In genomic region chr6:34609892-34610829, GRCm38 (mm10) we compare ENCODE assay signal across 8 mouse cellular contexts. TPM values are rescaled to one million over a fixed set of nuclear protein-coding genes. Genes with fewer than 3 reads are reported as not detected.
A peak's percentile ranks its signal among the peaks of the same experiment; 100 is the strongest.
DNase-seq lines count a peak whose midpoint lies in the region; ATAC-seq and TF ChIP-seq lines count a peak whose summit lies in the region.

No protein-coding gene starts in this region.

- H3K27ac ChIP-seq in gastrocnemius, adult 2 months, result peak overlapping the region; percentile 79
- 0 out of 2 replicates have a peak overlapping the region, but pooled peaks have one; percentile 11 for H3K27ac ChIP-seq in hindbrain, postnatal 0 days
- H3K27ac ChIP-seq in liver, embryonic 14.5 days, result no peak overlapping the region

- no peak for TF ChIP-seq EP300 in liver, embryonic 14.5 days (IDR thresholded peaks at IDR 0.05; ENCODE audit: low read depth)

- H3K4me3 ChIP-seq in gastrocnemius, adult 2 months, result peak overlapping the region; percentile 63
- H3K4me3 ChIP-seq in hindbrain, postnatal 0 days (ENCODE audit: low read length), result no peak overlapping the region
- H3K4me3 ChIP-seq in liver, embryonic 14.5 days (ENCODE audit: insufficient read depth in 1 of 2, low read depth in 2 of 2, low read length in 2 of 2), result no peak overlapping the region

- intact Hi-C loops in gastrocnemius, adult 2 months (cut with DNase I), result loop anchor here (5.0 to 10.0 kb wide), 4 partner anchors 77 to 255 kb away; partner anchors contain the start of gene Tmem140

- no peaks in the 10 kb centered on the region for H3K36me3 ChIP-seq in hindbrain, postnatal 0 days (ENCODE audit: insufficient read depth, low read length)
- H3K36me3 ChIP-seq in liver, embryonic 14.5 days (replicated peaks; ENCODE audit: control insufficient read depth, insufficient read depth, low read depth), result no peaks in the 10 kb centered on the region

- TF ChIP-seq CTCF in gastrocnemius, adult 2 months (IDR thresholded peaks at IDR 0.05), result no peak
- TF ChIP-seq CTCF in hindbrain, postnatal 0 days (IDR thresholded peaks at IDR 0.05; ENCODE audit: low read depth), result no peak
- TF ChIP-seq CTCF in liver, embryonic 14.5 days (IDR thresholded peaks at IDR 0.05; ENCODE audit: low read depth), result no peak

- 38% methylated on average over 24 of the region's 24 CpGs for WGBS in hindbrain, postnatal 0 days
- WGBS in liver, embryonic 14.5 days (ENCODE audit: insufficient replicate concordance), result 12% methylated on average over 24 of the region's 24 CpGs

- DNase-seq in thymus, postnatal 0 days (ENCODE audit: low spot score), result peak; percentile 17
- no peak for DNase-seq in thymus, postnatal 14 days
- DNase-seq in gastrocnemius, adult 2 months, result peak; percentile 71
- peak; percentile 22 for DNase-seq in hindbrain, postnatal 0 days (ENCODE audit: low spot score)
- DNase-seq in liver, embryonic 14.5 days (ENCODE audit: low read depth in 3 of 3, low spot score in 3 of 3), result no peak
- DNase-seq in yolk sac, embryonic 10.5 days (ENCODE audit: low spot score), result peak; percentile 50
- no peak for DNase-seq in thymus, postnatal 4 days
- no peak for DNase-seq in layer of hippocampus, postnatal 14 days (ENCODE audit: low spot score in 2 of 2)

- no peaks in the 10 kb centered on the region for H3K27me3 ChIP-seq in hindbrain, postnatal 0 days (ENCODE audit: insufficient read depth, low read length)
- no peaks in the 10 kb centered on the region for H3K27me3 ChIP-seq in liver, embryonic 14.5 days (ENCODE audit: control insufficient read depth, insufficient read depth, low read length)

- no peaks in the 10 kb centered on the region for H3K9me3 ChIP-seq in hindbrain, postnatal 0 days (ENCODE audit: low read length)
- no peaks in the 10 kb centered on the region for H3K9me3 ChIP-seq in liver, embryonic 14.5 days (ENCODE audit: control insufficient read depth, low read length)

- peak overlapping the region; percentile 35 for H3K4me2 ChIP-seq in hindbrain, postnatal 0 days (ENCODE audit: low read depth, low read length)
- peak overlapping the region; percentile 39 for H3K4me2 ChIP-seq in liver, embryonic 14.5 days (ENCODE audit: low read depth)

- H3K4me1 ChIP-seq in hindbrain, postnatal 0 days (ENCODE audit: insufficient read depth, low read length), result no peaks in the 10 kb centered on the region
- peaks cover 0 to 19% of the 10 kb centered on the region in 2 experiments; a peak in 2 of 4 replicates for H3K4me1 ChIP-seq in liver, embryonic 14.5 days (replicated peaks; ENCODE audit: control insufficient read depth in 2 of 2, insufficient read depth in 2 of 2, low read length in 1 of 2)

- H3K9ac ChIP-seq in hindbrain, postnatal 0 days (replicated peaks; ENCODE audit: low read length), result no peak overlapping the region
- no peak overlapping the region for H3K9ac ChIP-seq in liver, embryonic 14.5 days (replicated peaks)

- ATAC-seq in hindbrain, postnatal 0 days, result 0 out of 2 replicates have a peak, but pooled peaks have one; percentile 32
- peak; percentile 48; the same call in 1 of the 2 replicates for ATAC-seq in liver, embryonic 14.5 days (ENCODE audit: insufficient read depth)

RNA-seq across cellular contexts. Expression of gene Cald1, which starts 11.9 kb away (rescaled TPM):
- 28.7 and 34.0 TPM in 2 replicates for polyA plus RNA-seq in thymus, postnatal 0 days (2015; fragmentation: Nextera tagmentation; extraction: Ambion mirVana)
- 10 to 100 TPM; 23.9 to 39.9 TPM for total RNA-seq in gastrocnemius, adult 2 months (2021)
- total RNA-seq in hindbrain, postnatal 0 days (2014; rRNA removed), result 27.6 and 28.1 TPM in 2 replicates
- polyA plus RNA-seq in hindbrain, postnatal 0 days (2015; fragmentation: Nextera tagmentation; extraction: Ambion mirVana), result 59.0 and 67.6 TPM in 2 replicates
- 15.1 and 24.9 TPM in 2 replicates for polyA plus RNA-seq in liver, embryonic 14.5 days (2012; rRNA removed)
- polyA plus RNA-seq in liver, embryonic 14.5 days (2014; fragmentation: Nextera tagmentation; extraction: Ambion mirVana), result 44.0 and 45.1 TPM in 2 replicates
- 10 to 100 TPM; 31.5 to 43.3 TPM for total RNA-seq in layer of hippocampus, postnatal 14 days (2021)

Comparison
In these comparisons a context has a peak if more than half of its experiments do, and no peak if none do; other contexts are left out.
1. DNase-seq: peak in thymus, postnatal 0 days (single experiment), gastrocnemius, adult 2 months (single experiment), hindbrain, postnatal 0 days (single experiment) and yolk sac, embryonic 10.5 days (single experiment); none in thymus, postnatal 14 days (single experiment), liver, embryonic 14.5 days (0 of 3), thymus, postnatal 4 days (single experiment) and layer of hippocampus, postnatal 14 days (0 of 2).